Mouse (Mus musculus): ENCODE measurements at regions not wholly inside any gene's neighbourhood (a gene's known extent, or its start where the extent isn't known, plus 50 kb on each side); places are given as distances from the start of the nearest gene placed in this dataset.

GRCm38 (mm10) chr9:115362486-115362885 lies 52.3 kb upstream of the Stt3b start:
- TF ChIP-seq POLR2A (IDR thresholded peaks at IDR 0.05; ENCODE audit: low read depth, low read length) (no peak), CTCF (IDR thresholded peaks at IDR 0.05; ENCODE audit: borderline replicate concordance, insufficient read depth, low read length) (no peak)

All from embryonic fibroblast, embryonic 13.5 days (primary cell).